Mouse (Mus musculus) cerebellum, postnatal 4 days (tissue): ENCODE results near the gene Polr2i.
"Not testable (repeated sequence)": the region's sequence is repeated elsewhere in the genome, so short reads cannot be mapped to it uniquely, and the experiment has no call there.

ENCODE experiments used
- DNase-seq, 2 experiments: peaks; one replicate each; pipeline ENCODE4 v3.0.0; 2022; ENCODE audit warnings: low spot score in 2 of 2, mixed read lengths in 1 of 2

Gene Polr2i

GRCm38 (mm10) chr7:30204380-30204779 lies 27.4 kb upstream of the Polr2i start:
- no peak for DNase-seq

GRCm38 (mm10) chr7:30205383-30205782 lies 26.4 kb upstream of the Polr2i start:
- DNase-seq = peak in 1 of 2 experiments; percentile 75

- DNase-seq = not testable (repeated sequence)
Measured at GRCm38 (mm10) chr7:30206364-30206763, 25.4 kb upstream of the Polr2i start.

GRCm38 (mm10) chr7:30211025-30211424 lies 20.7 kb upstream of the Polr2i start:
- no peak for DNase-seq

GRCm38 (mm10) chr7:30213881-30214280 lies 17.9 kb upstream of the Polr2i start:
- DNase-seq = no peak

GRCm38 (mm10) chr7:30215875-30216274 lies 15.9 kb upstream of the Polr2i start:
- no peak for DNase-seq

GRCm38 (mm10) chr7:30216723-30217151 lies 15.0 kb upstream of the Polr2i start:
- DNase-seq = peak; percentile 63 to 79

- no peak for DNase-seq
Measured at GRCm38 (mm10) chr7:30217277-30217676, 14.5 kb upstream of the Polr2i start.

- DNase-seq = no peak
Measured at GRCm38 (mm10) chr7:30219293-30220007, 12.3 kb upstream of the Polr2i start.

- DNase-seq = no peak
Measured at GRCm38 (mm10) chr7:30220008-30220356, 11.8 kb upstream of the Polr2i start.

GRCm38 (mm10) chr7:30221433-30221832 lies 10.3 kb upstream of the Polr2i start:
- no peak for DNase-seq

GRCm38 (mm10) chr7:30222205-30222604 lies 9.5 kb upstream of the Polr2i start:
- DNase-seq = no peak

GRCm38 (mm10) chr7:30224206-30224605 lies 7.5 kb upstream of the Polr2i start:
- no peak for DNase-seq

- no peak for DNase-seq
Measured at GRCm38 (mm10) chr7:30231328-30231668, 450 bp upstream of the Polr2i start.

- peak; percentile 23 to 65 for DNase-seq
Measured at GRCm38 (mm10) chr7:30232631-30233148, 942 bp downstream of the Polr2i start.

- peak; percentile 19 to 23 for DNase-seq
Measured at GRCm38 (mm10) chr7:30233387-30233786, 1.6 kb downstream of the Polr2i start.

- DNase-seq = no peak
Measured at GRCm38 (mm10) chr7:30234276-30234858, 2.6 kb downstream of the Polr2i start.

GRCm38 (mm10) chr7:30235091-30235490 lies 3.3 kb downstream of the Polr2i start:
- no peak for DNase-seq

- no peak for DNase-seq
Measured at GRCm38 (mm10) chr7:30235625-30236024, 3.9 kb downstream of the Polr2i start, which contains the start of gene Ovol3. Ovol3 (minus strand) TSS chr7:30235725.

- DNase-seq = not testable (repeated sequence)
Measured at GRCm38 (mm10) chr7:30237374-30237773, 5.6 kb downstream of the Polr2i start.

- no peak for DNase-seq
Measured at GRCm38 (mm10) chr7:30251956-30252954, 20.5 kb downstream of the Polr2i start.

GRCm38 (mm10) chr7:30265041-30265440 lies 33.3 kb downstream of the Polr2i start:
- DNase-seq = no peak
